In genomic region chr7:48925214-48925613, GRCm38 (mm10) we compare ENCODE assay signal across 12 mouse cellular contexts. TPM values are rescaled to one million over a fixed set of nuclear protein-coding genes. Genes with fewer than 3 reads are reported as not detected.
A peak's percentile ranks its signal among the peaks of the same experiment; 100 is the strongest.
DNase-seq lines count a peak whose midpoint lies in the region; ATAC-seq and TF ChIP-seq lines count a peak whose summit lies in the region.
"Had no signal": no experiment of that assay in that cellular context is flagged by ENCODE, and none has a peak within 500 bp of the region (broad histone marks: within the 10 kb centered on the region; RNA-seq: fewer than 3 reads in every experiment).

No protein-coding gene starts in this region.

- H3K4me1 ChIP-seq in forebrain, embryonic 10.5 days: peaks cover 16% of the 10 kb centered on the region
- H3K4me1 ChIP-seq in forebrain, embryonic 12.5 days: no peaks in the 10 kb centered on the region
- peaks cover 3% of the 10 kb centered on the region; the same call in 1 of the 2 replicates for H3K4me1 ChIP-seq in lung, embryonic 14.5 days (ENCODE audit: insufficient read depth)
- H3K4me1 ChIP-seq in lung, adult 2 months (ENCODE audit: control insufficient read depth, insufficient read depth, low read length): peaks cover 5% of the 10 kb centered on the region; the same call in 1 of the 2 replicates
- peaks cover 3% of the 10 kb centered on the region; the same call in 1 of the 2 replicates for H3K4me1 ChIP-seq in liver, embryonic 11.5 days (replicated peaks; ENCODE audit: control insufficient read depth, insufficient read depth, low read length)

- WGBS in forebrain, embryonic 10.5 days: 83% methylated on average over 3 of the region's 3 CpGs
- WGBS in forebrain, embryonic 12.5 days: 84% methylated on average over 3 of the region's 3 CpGs
- 55% methylated on average over 3 of the region's 3 CpGs for WGBS in lung, embryonic 14.5 days
- WGBS in lung, adult 2 months: 33% methylated on average over 3 of the region's 3 CpGs
- WGBS in liver, embryonic 11.5 days: 51% methylated on average over 3 of the region's 3 CpGs

- H3K36me3 ChIP-seq in forebrain, embryonic 10.5 days (replicated peaks): no peaks in the 10 kb centered on the region
- no peaks in the 10 kb centered on the region for H3K36me3 ChIP-seq in forebrain, embryonic 12.5 days (replicated peaks)
- no peaks in the 10 kb centered on the region for H3K36me3 ChIP-seq in lung, embryonic 14.5 days (ENCODE audit: insufficient read depth)
- H3K36me3 ChIP-seq in liver, embryonic 11.5 days (ENCODE audit: control insufficient read depth, insufficient read depth, low read length): no peaks in the 10 kb centered on the region
- H3K36me3 ChIP-seq: limb, embryonic 13.5 days had no signal

- TF ChIP-seq CTCF in lung, embryonic 14.5 days (IDR thresholded peaks at IDR 0.05; ENCODE audit: low read depth): no peak
- no peak for TF ChIP-seq CTCF in lung, adult 2 months (IDR thresholded peaks at IDR 0.05; ENCODE audit: insufficient read depth, low read length)

- TF ChIP-seq POLR2A in lung, adult 2 months (IDR thresholded peaks at IDR 0.05; ENCODE audit: borderline replicate concordance, extremely low read depth, low read depth, low read length): no peak

- H3K9ac ChIP-seq in forebrain, embryonic 12.5 days: no peak overlapping the region
- H3K9ac ChIP-seq in lung, embryonic 14.5 days: no peak overlapping the region
- H3K9ac ChIP-seq in liver, embryonic 11.5 days (ENCODE audit: low read depth, low read length): no peak overlapping the region
- H3K9ac ChIP-seq: limb, embryonic 13.5 days had no signal

- H3K4me2 ChIP-seq in forebrain, embryonic 12.5 days: no peak overlapping the region
- H3K4me2 ChIP-seq in lung, embryonic 14.5 days: no peak overlapping the region
- no peak overlapping the region for H3K4me2 ChIP-seq in liver, embryonic 11.5 days
- H3K4me2 ChIP-seq: limb, embryonic 13.5 days had no signal

- peaks cover 80% of the 10 kb centered on the region for H3K27me3 ChIP-seq in forebrain, embryonic 10.5 days (ENCODE audit: poor library complexity, severe bottlenecking)
- peaks cover 39% of the 10 kb centered on the region for H3K27me3 ChIP-seq in forebrain, embryonic 12.5 days
- H3K27me3 ChIP-seq in lung, embryonic 14.5 days (ENCODE audit: insufficient read depth, low read length): no peaks in the 10 kb centered on the region
- H3K27me3 ChIP-seq in liver, embryonic 11.5 days (replicated peaks; ENCODE audit: control insufficient read depth, insufficient read depth, low read length): no peaks in the 10 kb centered on the region

- no peak for DNase-seq in forebrain, embryonic 10.5 days (ENCODE audit: extremely low spot score, low spot score)
- peak; percentile 59 for DNase-seq in lung, embryonic 14.5 days
- no peak for DNase-seq in lung, adult 2 months
- DNase-seq in liver, embryonic 11.5 days (ENCODE audit: low spot score): no peak
- DNase-seq in lung, postnatal 36 days: peak; percentile 32
- no peak for DNase-seq in frontal cortex, adult 2 months (ENCODE audit: extremely low spot score in 1 of 2, low spot score in 1 of 2)
- DNase-seq in spleen, adult 18-20 months: no peak
- DNase-seq: cerebellum, postnatal 36 days; thymus, postnatal 14 days had no signal

- no peaks in the 10 kb centered on the region for H3K9me3 ChIP-seq in forebrain, embryonic 10.5 days
- H3K9me3 ChIP-seq in forebrain, embryonic 12.5 days: no peaks in the 10 kb centered on the region
- no peaks in the 10 kb centered on the region for H3K9me3 ChIP-seq in lung, embryonic 14.5 days (ENCODE audit: low read depth, low read length)
- no peaks in the 10 kb centered on the region for H3K9me3 ChIP-seq in liver, embryonic 11.5 days (ENCODE audit: control insufficient read depth, low read length)
- H3K9me3 ChIP-seq: limb, embryonic 13.5 days had no signal

- H3K27ac ChIP-seq in forebrain, embryonic 10.5 days: 0 out of 2 replicates have a peak overlapping the region, but pooled peaks have one; percentile 25
- H3K27ac ChIP-seq in forebrain, embryonic 12.5 days: no peak overlapping the region
- no peak overlapping the region for H3K27ac ChIP-seq in lung, embryonic 14.5 days (ENCODE audit: low read depth)
- no peak overlapping the region for H3K27ac ChIP-seq in liver, embryonic 11.5 days (ENCODE audit: low read depth, low read length)

- no peak for ATAC-seq in forebrain, embryonic 12.5 days (ENCODE audit: low FRiP score)
- ATAC-seq in lung, embryonic 14.5 days (ENCODE audit: insufficient read depth): peak; percentile 73; the same call in 1 of the 2 replicates
- ATAC-seq in liver, embryonic 11.5 days (replicated peaks; ENCODE audit: low FRiP score): peak; percentile 43; the same call in 1 of the 2 replicates
- ATAC-seq: forebrain, embryonic 16.5 days had no signal

- no peak overlapping the region for H3K4me3 ChIP-seq in forebrain, embryonic 10.5 days
- H3K4me3 ChIP-seq in forebrain, embryonic 12.5 days (replicated peaks): no peak overlapping the region
- no peak overlapping the region for H3K4me3 ChIP-seq in lung, embryonic 14.5 days (ENCODE audit: low read depth, low read length)
- H3K4me3 ChIP-seq in lung, adult 2 months (replicated peaks; ENCODE audit: extremely low read depth, low read depth, low read length): no peak overlapping the region
- no peak overlapping the region for H3K4me3 ChIP-seq in liver, embryonic 11.5 days (ENCODE audit: low read depth, low read length)
- H3K4me3 ChIP-seq: limb, embryonic 13.5 days had no signal

RNA-seq across cellular contexts. Expression of gene Nav2, which starts 16.7 kb away (rescaled TPM):
- 4.5 and 6.1 TPM in 2 replicates for polyA plus RNA-seq in forebrain, embryonic 10.5 days (2016; fragmentation: Nextera tagmentation; extraction: Ambion mirVana)
- 8.1 and 10.9 TPM in 2 replicates for polyA plus RNA-seq in forebrain, embryonic 12.5 days (2016; fragmentation: Nextera tagmentation; extraction: Ambion mirVana)
- 19.7 and 20.2 TPM in 2 replicates for polyA plus RNA-seq in lung, embryonic 14.5 days (2014; fragmentation: Nextera tagmentation; extraction: Ambion mirVana)
- polyA plus RNA-seq in lung, adult 2 months (2012; rRNA removed): 23.9 and 33.9 TPM in 2 replicates
- polyA plus RNA-seq in liver, embryonic 11.5 days (2014; fragmentation: Nextera tagmentation; extraction: Ambion mirVana): 6.2 TPM in 2 replicates
- 48.9 and 49.2 TPM in 2 replicates for polyA plus RNA-seq in frontal cortex, adult 2 months (2012; rRNA removed)

RNA-seq across cellular contexts. Expression of gene E2f8, which starts 43.8 kb away (rescaled TPM):
- polyA plus RNA-seq in forebrain, embryonic 10.5 days (2016; fragmentation: Nextera tagmentation; extraction: Ambion mirVana): 19.3 and 19.5 TPM in 2 replicates
- 19.1 and 20.9 TPM in 2 replicates for polyA plus RNA-seq in forebrain, embryonic 12.5 days (2016; fragmentation: Nextera tagmentation; extraction: Ambion mirVana)
- 26.0 and 27.8 TPM in 2 replicates for polyA plus RNA-seq in lung, embryonic 14.5 days (2014; fragmentation: Nextera tagmentation; extraction: Ambion mirVana)
- 0.41 and 0.90 TPM in 2 replicates for polyA plus RNA-seq in lung, adult 2 months (2012; rRNA removed)
- 37.2 and 37.8 TPM in 2 replicates for polyA plus RNA-seq in liver, embryonic 11.5 days (2014; fragmentation: Nextera tagmentation; extraction: Ambion mirVana)
- 0.52 and 0.71 TPM in 2 replicates for polyA plus RNA-seq in frontal cortex, adult 2 months (2012; rRNA removed)

Comparison
In these comparisons a context has a peak if more than half of its experiments do, and no peak if none do; other contexts are left out.
1. DNase-seq: peak in lung, embryonic 14.5 days (single experiment) and lung, postnatal 36 days (single experiment); none in forebrain, embryonic 10.5 days (single experiment), lung, adult 2 months (single experiment), liver, embryonic 11.5 days (single experiment), frontal cortex, adult 2 months (0 of 2) and spleen, adult 18-20 months (0 of 2).
2. RNA of gene E2f8, which starts 43.8 kb away (polyA plus RNA-seq): 37.2 to 37.8 TPM in liver, embryonic 11.5 days, 26.0 to 27.8 TPM in lung, embryonic 14.5 days, 19.3 to 19.5 TPM in forebrain, embryonic 10.5 days and 19.1 to 20.9 TPM in forebrain, embryonic 12.5 days; 0.41 to 0.90 TPM in lung, adult 2 months and 0.52 to 0.71 TPM in frontal cortex, adult 2 months; every median in the first group is over 10 times any median in the second.